Mouse (Mus musculus): ENCODE measurements around the gene Stard3. TPM values are rescaled to one million over a fixed set of nuclear protein-coding genes. Genes with fewer than 3 reads are reported as not detected.

Stard3 gene
- total RNA-seq, 2 experiments from 2014 or later: 18.4 to 27.8 TPM

Other genes with a start within 250 kb of the Stard3 start
- gene Fbxl20, start 208.0 kb upstream of the Stard3 start, total RNA-seq (2014; fragmentation: Nextera tagmentation): 13.7 and 16.4 TPM in 2 replicates
- 6.6 and 7.4 TPM in 2 replicates for gene Fbxl20, start 208.0 kb upstream of the Stard3 start, total RNA-seq (2017)
- 80.2 and 96.6 TPM in 2 replicates for gene Med1, start 165.1 kb upstream of the Stard3 start, total RNA-seq (2014; fragmentation: Nextera tagmentation)
- gene Med1, start 165.1 kb upstream of the Stard3 start, total RNA-seq (2017): 41.2 and 42.8 TPM in 2 replicates
- 57.2 and 59.8 TPM in 2 replicates for gene Cdk12, start 155.3 kb upstream of the Stard3 start, total RNA-seq (2014; fragmentation: Nextera tagmentation)
- gene Cdk12, start 155.3 kb upstream of the Stard3 start, total RNA-seq (2017): 44.8 and 49.1 TPM in 2 replicates
- not detected in 2 replicates for gene Neurod2, start 28.7 kb upstream of the Stard3 start, total RNA-seq (2014; fragmentation: Nextera tagmentation)
- gene Neurod2, start 28.7 kb upstream of the Stard3 start, total RNA-seq (2017): not detected in 2 replicates
- not detected in 2 replicates for gene Ppp1r1b, start 10.0 kb upstream of the Stard3 start, total RNA-seq (2014; fragmentation: Nextera tagmentation)
- not detected in 2 replicates for gene Ppp1r1b, start 10.0 kb upstream of the Stard3 start, total RNA-seq (2017)
- gene Tcap, start 25.4 kb downstream of the Stard3 start, total RNA-seq (2014; fragmentation: Nextera tagmentation): not detected in 2 replicates
- gene Tcap, start 25.4 kb downstream of the Stard3 start, total RNA-seq (2017): not detected in 2 replicates
- gene Pnmt, start 28.1 kb downstream of the Stard3 start, total RNA-seq (2014; fragmentation: Nextera tagmentation): not detected in 2 replicates
- gene Pnmt, start 28.1 kb downstream of the Stard3 start, total RNA-seq (2017): not detected in 2 replicates
- 1.3 and 3.1 TPM in 2 replicates for gene Pgap3, start 42.1 kb downstream of the Stard3 start, total RNA-seq (2014; fragmentation: Nextera tagmentation)
- 1.4 and 2.8 TPM in 2 replicates for gene Pgap3, start 42.1 kb downstream of the Stard3 start, total RNA-seq (2017)
- gene Erbb2, start 54.1 kb downstream of the Stard3 start, total RNA-seq (2014; fragmentation: Nextera tagmentation): not detected in 2 replicates
- gene Erbb2, start 54.1 kb downstream of the Stard3 start, total RNA-seq (2017): not detected in 2 replicates
- 66.2 and 84.5 TPM in 2 replicates for gene Mien1, start 80.6 kb downstream of the Stard3 start, total RNA-seq (2014; fragmentation: Nextera tagmentation)
- gene Mien1, start 80.6 kb downstream of the Stard3 start, total RNA-seq (2017): 23.7 and 24.9 TPM in 2 replicates
- gene Grb7, start 88.0 kb downstream of the Stard3 start, total RNA-seq (2014; fragmentation: Nextera tagmentation): not detected in 2 replicates
- not detected in 2 replicates for gene Grb7, start 88.0 kb downstream of the Stard3 start, total RNA-seq (2017)
- 0.15 TPM in 1 of 2 replicates, not detected in the other for gene Ikzf3, start 187.7 kb downstream of the Stard3 start, total RNA-seq (2014; fragmentation: Nextera tagmentation)
- not detected in 2 replicates for gene Ikzf3, start 187.7 kb downstream of the Stard3 start, total RNA-seq (2017)
- gene Zpbp2, start 192.7 kb downstream of the Stard3 start, total RNA-seq (2014; fragmentation: Nextera tagmentation): 1.6 TPM in 1 of 2 replicates, not detected in the other
- not detected in 2 replicates for gene Zpbp2, start 192.7 kb downstream of the Stard3 start, total RNA-seq (2017)
- 5.9 and 7.3 TPM in 2 replicates for gene Ormdl3, start 229.0 kb downstream of the Stard3 start, total RNA-seq (2014; fragmentation: Nextera tagmentation)
- gene Ormdl3, start 229.0 kb downstream of the Stard3 start, total RNA-seq (2017): 7.7 and 8.6 TPM in 2 replicates
- gene Lrrc3c, start 239.9 kb downstream of the Stard3 start, total RNA-seq (2014; fragmentation: Nextera tagmentation): not detected in 2 replicates
- not detected in 2 replicates for gene Lrrc3c, start 239.9 kb downstream of the Stard3 start, total RNA-seq (2017)

Data from granulocyte monocyte progenitor cell, adult 5-6 weeks (primary cell).